Mouse (Mus musculus): ENCODE measurements at regions not wholly inside any gene's neighbourhood (a gene's known extent, or its start where the extent isn't known, plus 50 kb on each side); places are given as distances from the start of the nearest gene placed in this dataset.

GRCm38 (mm10) chr12:52638461-52638860 lies 60.7 kb upstream of the Akap6 start:
- DNase-seq (ENCODE audit: low read depth, low spot score) = peak; percentile 64
- Histone ChIP-seq H3K4me1 (ENCODE audit: control insufficient read depth in 1 of 2, insufficient read depth in 2 of 2, low read length in 2 of 2) (peaks cover 4 to 11% of the 10 kb centered on the region in 2 experiments), H3K9me3 (replicated peaks; ENCODE audit: insufficient read depth, low read length) (no peaks in the 10 kb centered on the region), H3K79me2 (ENCODE audit: control insufficient read depth, insufficient read depth, low read length, poor library complexity) (no peaks in the 10 kb centered on the region), H3K27ac (ENCODE audit: control insufficient read depth, low read depth, low read length) (no peak overlapping the region; the same call in 1 of the 2 replicates), H3K9ac (ENCODE audit: control insufficient read depth, low read depth, low read length, poor library complexity, severe bottlenecking) (peak overlapping the region; percentile 54; the same call in 1 of the 2 replicates), H3K27me3 (ENCODE audit: control insufficient read depth in 1 of 2, insufficient read depth in 2 of 2, low read length in 2 of 2) (no peaks in the 10 kb centered on the region), H3K36me3 (ENCODE audit: control insufficient read depth in 1 of 2, insufficient read depth in 2 of 2, low read length in 2 of 2) (peaks cover 0 to 6% of the 10 kb centered on the region in 2 experiments; a peak in 2 of 4 replicates), H3K4me3 (ENCODE audit: control insufficient read depth in 1 of 2, insufficient read depth in 1 of 2, low read depth in 2 of 2, low read length in 2 of 2) (peak overlapping the region; percentile 37 to 41)
- no peak for TF ChIP-seq HCFC1 (IDR thresholded peaks at IDR 0.05; ENCODE audit: low read depth, low read length)
- no peak for TF ChIP-seq TBP (IDR thresholded peaks at IDR 0.05; ENCODE audit: low read depth, low read length)
- TF ChIP-seq EP300 (IDR thresholded peaks at IDR 0.05; ENCODE audit: low read depth in 1 of 2, low read length in 2 of 2) = peak in 1 of 2 experiments; percentile 39; a peak in 1 of 4 replicates
- 0 out of 2 replicates have a peak, but pooled peaks have one; percentile 18 for TF ChIP-seq GATA1 (IDR thresholded peaks at IDR 0.05; ENCODE audit: low read depth, low read length)
- TF ChIP-seq CHD1 (IDR thresholded peaks at IDR 0.05; ENCODE audit: low read depth, low read length) = no peak
- no peak for TF ChIP-seq UBTF (IDR thresholded peaks at IDR 0.05; ENCODE audit: borderline replicate concordance, insufficient read depth, low read depth, low read length)
- no peak for TF ChIP-seq GABPA (IDR thresholded peaks at IDR 0.05; ENCODE audit: low read depth, low read length)
- no peak for TF ChIP-seq ZC3H11A (IDR thresholded peaks at IDR 0.05; ENCODE audit: low read depth, low read length)

DNA sequence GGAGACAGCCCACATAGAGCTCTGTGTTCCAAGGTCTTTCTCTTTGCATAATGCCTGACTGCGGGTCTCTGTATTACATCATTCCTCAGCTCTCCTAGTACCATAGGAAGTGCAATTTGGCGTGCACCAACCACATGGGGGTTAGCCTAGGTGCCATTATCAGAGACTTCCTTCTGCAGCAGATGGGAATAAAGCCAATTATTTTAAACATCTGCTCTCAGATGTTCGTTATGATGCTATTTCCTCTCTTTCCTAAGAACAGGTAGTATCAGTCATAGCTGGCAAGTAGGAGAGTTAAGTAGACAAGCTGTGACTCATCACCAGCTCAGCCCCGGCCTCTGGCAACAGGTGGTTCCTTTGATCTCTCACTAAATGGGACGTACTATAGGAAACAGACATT lies 55.1 kb upstream of the Akap6 start:
- H3K9me3 ChIP-seq (replicated peaks; ENCODE audit: insufficient read depth, low read length) = no peaks in the 10 kb centered on the region
- H3K79me2 ChIP-seq (ENCODE audit: control insufficient read depth, insufficient read depth, low read length, poor library complexity) = no peaks in the 10 kb centered on the region
- peak overlapping the region; percentile 81 for H3K27ac ChIP-seq (ENCODE audit: control insufficient read depth, low read depth, low read length)
- peaks cover 0 to 16% of the 10 kb centered on the region in 2 experiments; a peak in 2 of 4 replicates for H3K36me3 ChIP-seq (ENCODE audit: control insufficient read depth in 1 of 2, insufficient read depth in 2 of 2, low read length in 2 of 2)
- peak overlapping the region in 1 of 2 experiments; percentile 22; a peak in 1 of 4 replicates for H3K4me3 ChIP-seq (ENCODE audit: control insufficient read depth in 1 of 2, insufficient read depth in 1 of 2, low read depth in 2 of 2, low read length in 2 of 2)
- H3K9ac ChIP-seq (ENCODE audit: control insufficient read depth, low read depth, low read length, poor library complexity, severe bottlenecking) = peak overlapping the region; percentile 42
- no peaks in the 10 kb centered on the region for H3K27me3 ChIP-seq (ENCODE audit: control insufficient read depth in 1 of 2, insufficient read depth in 2 of 2, low read length in 2 of 2)
- peaks cover 5 to 6% of the 10 kb centered on the region in 2 experiments; a peak in 3 of 4 replicates for H3K4me1 ChIP-seq (ENCODE audit: control insufficient read depth in 1 of 2, insufficient read depth in 2 of 2, low read length in 2 of 2)
- peak; percentile 94 for DNase-seq (ENCODE audit: low read depth, low spot score)
- TF ChIP-seq EP300 (IDR thresholded peaks at IDR 0.05; ENCODE audit: low read depth in 1 of 2, low read length in 2 of 2) = peak; percentile 97 to 98
- no peak for TF ChIP-seq CTCF (IDR thresholded peaks at IDR 0.05 in 2 of 3, conservative IDR thresholded peaks at IDR 0.05 in 1 of 3; ENCODE audit: control insufficient read depth in 1 of 3, insufficient read depth in 1 of 3, low read depth in 2 of 3, low read length in 3 of 3, poor library complexity in 1 of 3, severe bottlenecking in 1 of 3)
- no peak for TF ChIP-seq CHD1 (IDR thresholded peaks at IDR 0.05; ENCODE audit: low read depth, low read length)
- TF ChIP-seq ZC3H11A (IDR thresholded peaks at IDR 0.05; ENCODE audit: low read depth, low read length) = no peak
- peak; percentile 91 for TF ChIP-seq GATA1 (IDR thresholded peaks at IDR 0.05; ENCODE audit: low read depth, low read length)
- TF ChIP-seq BHLHE40 (IDR thresholded peaks at IDR 0.05; ENCODE audit: borderline replicate concordance, low read depth, low read length) = peak; percentile 61; the same call in 1 of the 2 replicates
- TF ChIP-seq TAL1 (IDR thresholded peaks at IDR 0.05; ENCODE audit: low read length) = peak; percentile 94
- peak; percentile 8; the same call in 1 of the 2 replicates for TF ChIP-seq SMC3 (IDR thresholded peaks at IDR 0.05; ENCODE audit: low read depth, low read length)
- peak; percentile 81 for TF ChIP-seq SIN3A (IDR thresholded peaks at IDR 0.05; ENCODE audit: low read length)
- peak; percentile 60 for TF ChIP-seq ELF1 (IDR thresholded peaks at IDR 0.05; ENCODE audit: low read depth, low read length)
- TF ChIP-seq MYB (IDR thresholded peaks at IDR 0.05; ENCODE audit: low read depth, low read length) = peak; percentile 92
- 0 out of 2 replicates have a peak, but pooled peaks have one; percentile 38 for TF ChIP-seq USF1 (IDR thresholded peaks at IDR 0.05; ENCODE audit: low read depth, low read length)
- TF ChIP-seq NELFE (IDR thresholded peaks at IDR 0.05; ENCODE audit: low read depth, low read length) = peak; percentile 45; the same call in 1 of the 2 replicates
- TF ChIP-seq USF2 (IDR thresholded peaks at IDR 0.05; ENCODE audit: borderline replicate concordance in 1 of 2, insufficient read depth in 1 of 2, low read depth in 1 of 2, low read length in 2 of 2) = no peak
- TF ChIP-seq MYC (IDR thresholded peaks at IDR 0.05; ENCODE audit: low read depth, low read length) = peak; percentile 95
- no peak for TF ChIP-seq E2F4 (IDR thresholded peaks at IDR 0.05; ENCODE audit: borderline replicate concordance, low read depth, low read length)
- peak; percentile 74; the same call in 1 of the 2 replicates for TF ChIP-seq POLR2AphosphoS2 (IDR thresholded peaks at IDR 0.05; ENCODE audit: low read length)
- TF ChIP-seq UBTF (IDR thresholded peaks at IDR 0.05; ENCODE audit: borderline replicate concordance, insufficient read depth, low read depth, low read length) = no peak
- 0 out of 2 replicates have a peak, but pooled peaks have one; percentile 52 for TF ChIP-seq MAZ (IDR thresholded peaks at IDR 0.05; ENCODE audit: low read depth, low read length)
- 0 out of 2 replicates have a peak, but pooled peaks have one; percentile 27 for TF ChIP-seq TBP (IDR thresholded peaks at IDR 0.05; ENCODE audit: low read depth, low read length)
- peak; percentile 100 for TF ChIP-seq ETS1 (IDR thresholded peaks at IDR 0.05; ENCODE audit: low read depth, low read length)
- TF ChIP-seq POLR2A (IDR thresholded peaks at IDR 0.05; ENCODE audit: control insufficient read depth in 1 of 2, insufficient read depth in 1 of 2, low read depth in 1 of 2, low read length in 2 of 2, poor library complexity in 1 of 2) = no peak
- no peak; the same call in 1 of the 2 replicates for TF ChIP-seq CHD2 (IDR thresholded peaks at IDR 0.05; ENCODE audit: low read length)
- peak; percentile 97 for TF ChIP-seq TCF12 (IDR thresholded peaks at IDR 0.05; ENCODE audit: low read depth, low read length)
- no peak for TF ChIP-seq POLR2AphosphoS5 (IDR thresholded peaks at IDR 0.05; ENCODE audit: borderline replicate concordance, low read depth, low read length)
- TF ChIP-seq MXI1 (IDR thresholded peaks at IDR 0.05; ENCODE audit: low read depth, low read length) = peak; percentile 53; the same call in 1 of the 2 replicates
- TF ChIP-seq RCOR1 (IDR thresholded peaks at IDR 0.05; ENCODE audit: low read depth, low read length) = peak; percentile 75; the same call in 1 of the 2 replicates
